Mouse (Mus musculus) thymus, postnatal 36 days (tissue): ENCODE data around the gene Hps1.

Source experiments
- DNase-seq, 2 experiments: peaks; one replicate each; pipeline ENCODE4 v3.0.0; 2022; ENCODE audit warnings: mixed read lengths in 2 of 2

Gene Hps1

DNA sequence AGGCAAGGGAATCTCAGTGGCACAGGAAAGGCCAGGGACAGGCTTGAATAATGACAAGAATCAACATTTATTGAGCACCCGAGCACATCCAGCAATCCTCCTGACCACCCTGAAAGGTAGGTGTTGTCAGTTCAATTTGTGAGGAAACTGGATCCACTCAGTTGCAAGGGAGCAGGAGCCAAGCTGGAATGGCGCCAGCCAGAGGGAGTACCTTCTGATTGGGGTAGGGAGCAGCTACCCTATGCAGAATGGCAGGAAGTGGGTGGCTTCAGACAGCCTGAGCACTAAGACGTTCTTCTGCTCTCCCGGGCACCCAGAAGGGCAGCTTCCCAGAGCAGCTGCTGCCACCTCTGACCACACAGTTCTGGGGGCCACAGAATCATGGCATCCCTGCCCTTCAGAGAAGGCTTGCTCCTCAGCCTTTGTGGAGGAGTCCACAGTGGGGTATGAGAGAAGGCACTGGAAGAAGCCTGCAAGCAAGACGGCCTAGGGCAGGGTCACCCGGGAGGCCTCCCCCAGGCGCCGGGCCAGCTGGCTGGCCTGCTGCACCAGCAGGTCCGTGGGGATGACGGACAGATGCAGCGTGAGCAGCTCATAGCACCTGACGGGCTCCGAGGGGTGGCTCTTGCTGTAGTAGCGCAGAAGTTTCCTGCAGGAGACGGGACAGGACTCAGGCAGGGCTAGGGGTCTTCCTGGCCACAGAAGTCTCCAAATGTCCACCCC is 24.5 kb downstream of the Hps1 start:
- no peak for DNase-seq

DNA sequence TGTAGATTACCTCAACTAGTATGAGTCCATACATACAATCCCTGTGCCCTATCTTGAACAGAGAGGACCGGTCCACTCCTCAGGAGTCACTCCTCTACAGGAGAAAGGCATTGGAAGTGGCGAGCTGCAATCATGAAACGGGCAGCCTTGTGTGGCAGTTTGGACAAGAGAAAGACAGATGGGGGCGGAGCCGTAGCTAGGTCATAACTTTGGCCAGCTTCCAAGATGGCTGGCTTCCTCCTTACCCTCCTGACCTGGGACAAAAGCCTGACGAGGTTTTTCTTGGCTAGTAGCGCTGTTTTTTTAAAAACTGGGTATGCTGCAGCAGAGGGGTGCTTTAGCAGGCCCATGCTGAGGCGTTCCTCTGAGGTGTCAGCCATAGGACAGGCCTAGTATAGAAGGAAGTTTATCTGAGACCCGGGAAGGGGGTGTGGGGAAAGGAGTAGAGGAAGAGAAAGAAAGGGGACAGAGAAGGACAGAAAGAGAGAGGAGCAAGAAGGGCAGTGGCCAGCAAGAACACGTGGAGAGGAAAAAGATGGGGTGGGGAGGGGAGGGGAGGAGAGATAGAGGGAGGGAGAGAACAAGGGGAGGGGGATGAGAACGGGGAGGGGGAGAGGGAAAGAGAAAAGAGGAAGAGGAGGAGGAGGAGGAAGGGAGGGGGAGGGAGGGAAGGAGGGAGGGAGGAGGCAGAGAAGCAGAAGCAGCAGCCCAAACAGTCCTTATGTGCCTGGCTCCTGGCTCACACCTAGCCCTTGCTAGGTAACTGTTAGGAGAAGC is 26.4 kb downstream of the Hps1 start:
- DNase-seq, result no peak

DNA sequence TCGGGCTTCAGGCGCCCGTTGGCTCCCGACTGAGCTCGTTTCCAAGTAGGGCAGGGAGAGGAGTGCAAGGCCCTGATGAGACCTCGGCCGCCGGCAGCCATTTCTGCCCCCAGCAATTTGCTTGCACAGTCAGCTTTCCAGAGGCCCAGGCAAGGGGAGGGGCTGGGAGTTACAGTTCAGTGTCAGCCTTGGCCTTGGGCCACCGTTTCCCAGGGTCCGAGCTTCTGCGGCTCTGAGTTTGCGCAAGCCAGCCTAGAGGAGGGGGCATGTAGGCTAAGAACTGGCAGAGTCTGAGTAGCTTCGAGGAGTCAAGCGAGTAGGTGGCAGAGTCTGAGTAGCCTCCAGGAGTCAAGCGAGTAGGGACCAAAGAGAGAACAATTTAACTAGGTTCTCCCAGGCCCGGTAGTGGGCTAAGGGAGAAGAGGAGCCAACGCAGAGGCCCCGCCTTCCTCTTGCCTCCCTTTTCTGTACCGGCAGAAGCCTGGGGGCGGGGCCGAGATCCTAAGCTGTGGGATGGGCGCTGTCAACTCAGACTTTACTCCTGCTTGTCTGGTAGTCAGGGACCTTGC is 27.3 kb downstream of the Hps1 start, which contains the start of gene Pyroxd2:
Gene Pyroxd2, minus strand, starts transcription at position 413 of the 569 bp plus-strand sequence.
- DNase-seq, result peak; percentile 16 to 36

DNA sequence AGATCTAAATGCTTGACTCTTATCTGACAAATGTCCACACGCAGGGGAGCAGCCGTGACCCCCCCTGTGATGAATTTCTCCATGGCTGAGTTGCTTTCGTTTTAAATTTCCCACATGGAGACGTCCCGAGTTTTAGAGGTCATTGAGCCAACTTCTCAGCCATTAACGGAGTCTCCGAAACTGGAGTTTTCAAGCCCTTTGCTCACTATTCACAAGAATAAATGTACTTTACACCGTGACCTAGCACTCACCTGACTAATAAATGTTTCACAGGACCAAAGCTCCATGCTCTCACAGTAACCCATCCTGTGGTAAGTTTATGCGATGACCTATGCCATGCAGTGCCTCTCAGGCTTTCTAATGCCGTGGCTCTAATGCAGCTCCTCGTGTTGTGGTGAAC is 29.6 kb downstream of the Hps1 start:
- DNase-seq, result no peak

DNA sequence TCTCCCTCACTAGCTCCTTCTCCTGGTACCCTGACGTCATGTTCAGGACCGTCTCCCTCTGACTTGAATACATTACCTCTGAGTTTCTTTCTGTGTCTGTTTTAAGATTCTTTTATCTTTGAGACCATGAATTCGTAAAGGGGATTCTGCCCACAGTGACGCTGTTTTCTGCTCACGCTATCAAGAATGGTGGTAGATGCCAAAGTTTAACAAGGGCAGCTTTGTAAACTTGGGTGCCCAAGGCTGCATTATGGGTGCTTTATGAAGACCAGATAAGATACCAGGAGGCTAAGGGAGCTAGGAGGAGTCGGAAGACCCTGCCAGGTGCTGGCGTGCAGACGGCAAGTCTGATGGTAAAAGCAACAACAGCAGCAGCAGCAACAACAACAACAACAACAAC is 33.1 kb downstream of the Hps1 start:
- no peak for DNase-seq

DNA sequence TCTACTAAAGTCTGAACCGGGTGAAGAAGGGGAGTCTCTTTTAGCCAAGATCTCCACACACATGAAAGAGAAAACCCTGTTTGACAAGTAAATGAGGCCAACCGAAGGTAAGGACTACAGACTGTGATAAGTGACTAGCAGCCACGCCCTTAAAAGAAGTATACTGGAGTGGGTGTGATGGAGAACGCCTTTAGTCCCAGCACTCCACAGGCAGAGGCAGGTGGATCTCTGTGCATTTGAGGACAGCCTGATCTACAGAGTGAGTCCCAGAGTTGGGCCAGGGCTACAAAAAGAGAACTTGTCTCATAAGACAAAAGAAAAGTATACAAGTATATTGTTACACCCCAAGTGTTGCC is 33.9 kb downstream of the Hps1 start:
- no peak for DNase-seq

DNA sequence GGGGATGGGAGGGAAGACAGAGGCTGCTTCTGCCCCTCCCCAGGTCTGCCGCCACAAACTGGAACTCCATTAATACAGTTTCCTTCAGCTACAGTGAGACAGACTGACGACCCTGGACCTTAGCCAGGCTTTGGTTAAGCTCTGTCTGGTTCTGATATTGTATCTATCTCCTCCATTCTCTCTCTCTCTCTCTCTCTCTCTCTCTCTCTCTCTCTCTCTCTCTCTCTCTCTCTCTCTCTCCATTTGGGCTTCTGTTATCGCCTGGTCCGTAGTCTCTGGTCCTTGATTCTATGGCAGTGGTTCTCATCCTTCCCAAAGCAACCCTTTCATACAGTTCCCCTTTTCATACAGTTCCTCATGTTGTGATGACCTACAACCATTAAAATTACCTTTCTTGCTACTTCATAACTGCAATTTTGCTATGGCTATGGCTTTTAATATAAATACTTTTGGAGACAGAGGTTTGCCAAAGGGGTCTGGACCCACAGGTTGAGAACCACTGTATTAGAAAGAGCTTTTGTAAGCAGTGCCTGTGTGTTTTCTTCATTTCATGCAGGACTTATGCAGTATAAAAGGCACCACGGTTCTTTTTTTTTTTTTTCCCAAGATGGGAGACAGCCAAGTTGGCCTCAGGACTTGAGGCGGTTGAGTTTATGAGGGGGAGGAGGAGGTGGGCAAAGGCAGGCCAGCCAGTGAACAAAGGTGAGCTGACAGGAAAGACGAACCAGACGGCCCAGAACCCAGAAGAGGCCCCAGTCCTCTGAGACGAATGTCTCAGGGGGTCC is 34.5 kb downstream of the Hps1 start:
- DNase-seq, result no peak

DNA sequence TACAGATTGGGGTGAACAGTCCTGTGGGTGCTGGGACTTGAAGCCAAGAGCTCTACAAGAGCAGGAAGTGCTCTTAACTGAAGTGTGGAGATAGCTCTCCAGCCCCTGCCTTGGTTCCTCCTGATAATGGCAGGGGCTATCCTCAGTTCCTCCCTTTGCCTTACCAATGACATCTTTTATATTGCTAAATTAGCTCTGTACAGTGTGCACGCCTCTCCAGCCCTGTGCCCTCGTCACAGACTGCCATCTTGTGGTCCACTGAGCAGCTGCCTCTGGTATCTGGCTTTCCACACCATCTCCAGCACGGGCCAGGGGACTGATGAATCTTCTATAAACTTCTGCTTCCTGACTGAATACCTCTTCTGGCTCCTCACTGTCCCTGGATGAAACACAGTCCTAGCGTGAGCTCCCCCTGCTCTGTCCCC is 35.6 kb downstream of the Hps1 start:
- peak in 1 of 2 experiments; percentile 20 for DNase-seq

DNA sequence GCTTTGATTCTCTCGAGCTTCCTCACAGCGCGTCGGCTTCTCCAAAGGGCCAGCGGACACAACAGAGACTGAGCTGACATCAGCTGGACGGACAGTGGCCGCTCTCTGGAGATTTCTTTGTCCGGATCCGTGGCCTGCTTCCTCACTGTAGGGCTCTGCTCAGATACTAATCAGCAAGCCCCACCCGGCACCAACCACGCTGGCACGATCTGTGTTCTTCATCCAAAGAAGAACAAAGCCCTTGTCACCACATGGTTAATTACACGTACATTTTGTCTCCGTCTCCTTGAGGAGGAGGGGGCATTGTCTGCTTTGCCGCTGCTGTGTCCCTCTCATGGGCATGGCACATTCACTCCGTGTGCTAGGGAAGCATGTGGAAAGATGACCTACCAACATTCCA is 36.5 kb downstream of the Hps1 start:
- no peak for DNase-seq

DNA sequence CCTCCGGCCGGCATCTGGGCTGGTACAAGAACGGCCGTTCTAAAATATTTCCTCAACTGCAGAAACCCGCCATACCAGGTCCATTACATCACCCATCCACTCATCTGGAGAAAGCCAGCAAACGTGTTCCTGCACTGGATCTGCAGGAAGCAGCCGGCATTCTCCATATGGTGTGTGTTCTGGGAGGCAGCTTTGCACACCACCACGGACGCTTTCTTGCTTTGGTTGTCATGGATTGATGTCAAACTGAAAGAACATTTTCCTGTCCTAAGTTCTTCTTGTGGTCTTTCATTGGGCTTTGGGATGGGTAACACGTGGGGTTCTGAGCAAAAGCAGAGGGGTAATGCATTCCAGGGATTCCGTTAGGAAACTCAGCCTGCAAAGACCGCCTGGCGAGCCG is 37.9 kb downstream of the Hps1 start:
- DNase-seq, result no peak

DNA sequence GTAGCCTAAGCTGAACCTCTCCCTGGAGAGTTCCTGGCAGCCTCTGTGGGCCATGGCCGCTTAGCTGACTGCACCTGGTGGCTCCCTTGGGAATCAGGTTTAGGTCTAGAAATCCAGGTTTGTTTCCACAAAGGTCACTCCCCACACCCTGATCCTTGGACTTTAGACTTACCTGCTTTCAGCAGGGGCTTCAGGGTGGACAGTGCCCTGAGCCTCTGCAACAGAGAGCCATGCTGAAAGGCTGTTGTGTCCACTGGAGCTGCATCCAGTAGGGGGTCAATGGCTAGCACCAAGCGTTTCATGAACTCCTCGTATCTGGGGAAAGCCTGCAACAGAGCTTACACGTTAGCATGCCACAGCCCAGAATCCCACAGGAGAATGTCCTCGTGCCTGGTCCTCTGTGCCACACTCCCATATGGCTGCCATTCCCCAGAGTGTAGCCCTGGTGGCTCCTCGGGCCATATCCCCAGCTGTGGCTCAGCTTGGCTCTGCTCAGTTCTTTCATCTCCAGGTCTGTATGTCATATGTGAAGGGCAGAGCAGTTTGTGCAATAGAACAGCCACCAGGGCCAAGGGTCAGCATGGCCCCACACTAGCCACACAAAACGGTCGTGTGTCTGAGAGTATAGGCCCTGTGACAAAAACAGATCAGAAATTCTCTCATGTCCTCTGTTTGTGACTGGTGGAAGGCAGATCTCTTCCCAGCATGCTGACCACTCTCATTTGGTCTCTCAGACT is 39.4 kb downstream of the Hps1 start:
- DNase-seq, result no peak

DNA sequence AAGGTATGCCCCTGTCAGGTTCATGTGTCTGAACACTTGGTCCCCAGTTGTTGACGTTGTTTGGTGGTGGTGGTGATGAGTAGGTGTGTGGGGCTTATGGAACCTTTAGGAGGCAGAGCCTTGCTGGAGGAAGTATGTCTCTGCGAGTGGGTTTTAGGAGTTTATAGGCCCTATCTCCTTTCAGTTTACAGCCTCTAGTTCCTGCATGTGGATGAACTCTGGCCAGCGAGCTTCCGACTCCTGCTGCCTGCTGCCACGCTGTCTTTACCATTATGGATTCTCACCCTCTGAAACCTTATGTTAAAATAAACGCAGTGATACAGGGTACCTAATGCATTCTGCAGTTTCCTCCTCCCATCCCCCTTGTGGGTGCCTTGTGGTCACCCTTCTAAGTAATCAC is 40.0 kb downstream of the Hps1 start:
- DNase-seq, result no peak

DNA sequence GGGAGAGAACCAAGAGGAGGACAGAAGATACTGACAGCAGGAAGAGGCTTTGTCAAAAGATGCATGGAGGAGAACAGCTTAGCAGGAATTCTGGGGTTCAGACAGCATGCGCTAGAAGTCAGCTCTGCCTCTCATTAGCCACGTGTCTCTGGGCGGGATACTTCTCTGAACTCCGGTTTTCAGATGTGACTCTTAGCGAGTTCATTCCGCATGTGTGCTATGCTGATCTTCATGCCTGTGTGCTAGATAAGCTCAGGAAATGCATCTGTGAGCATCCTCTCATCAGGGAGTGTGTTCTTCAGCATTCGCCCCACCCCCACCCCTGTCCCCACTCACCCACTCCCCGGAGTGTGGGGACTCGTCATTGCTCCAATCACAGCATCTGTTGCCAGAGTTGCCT is 42.0 kb downstream of the Hps1 start:
- DNase-seq, result no peak

DNA sequence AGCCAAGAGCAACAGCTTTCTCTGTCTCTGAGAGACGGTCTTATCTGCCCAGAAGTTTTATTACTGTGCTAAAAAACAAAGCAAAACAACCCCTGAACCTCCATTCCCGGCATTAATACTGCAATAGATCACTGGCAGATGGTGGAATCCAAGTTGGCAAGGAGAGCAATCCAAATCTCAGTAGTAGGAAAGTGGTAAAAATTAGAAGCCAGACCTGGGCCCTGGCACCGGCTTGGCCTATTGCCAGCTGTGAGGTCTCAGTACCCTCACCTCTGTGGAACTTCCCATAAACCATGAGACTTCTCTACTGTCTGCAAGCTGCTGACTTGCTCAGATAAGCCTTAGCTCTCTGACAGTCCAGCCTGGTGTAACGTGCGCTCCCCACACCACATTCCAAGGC is 44.8 kb downstream of the Hps1 start:
- DNase-seq, result no peak

DNA sequence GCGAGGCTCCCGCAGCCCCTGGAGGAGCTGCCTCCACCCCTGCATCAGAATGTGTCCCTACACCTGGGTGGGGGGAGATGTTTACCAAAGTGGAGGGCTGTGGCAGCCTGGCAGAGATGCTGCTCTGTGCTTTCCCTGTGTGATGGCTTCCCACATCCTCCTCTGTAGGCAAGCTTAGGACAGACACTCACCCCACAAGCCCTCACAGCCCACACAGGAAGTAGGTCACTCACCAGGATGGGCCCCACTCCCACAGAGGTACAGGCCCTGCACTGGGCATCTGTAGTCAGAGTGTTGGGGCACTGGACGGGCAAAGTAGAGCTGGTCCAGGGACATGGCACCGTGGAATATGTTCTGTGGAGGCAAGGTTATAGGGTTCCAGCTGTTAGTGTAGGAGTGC is 52.4 kb downstream of the Hps1 start:
- peak; percentile 11 to 21 for DNase-seq

DNA sequence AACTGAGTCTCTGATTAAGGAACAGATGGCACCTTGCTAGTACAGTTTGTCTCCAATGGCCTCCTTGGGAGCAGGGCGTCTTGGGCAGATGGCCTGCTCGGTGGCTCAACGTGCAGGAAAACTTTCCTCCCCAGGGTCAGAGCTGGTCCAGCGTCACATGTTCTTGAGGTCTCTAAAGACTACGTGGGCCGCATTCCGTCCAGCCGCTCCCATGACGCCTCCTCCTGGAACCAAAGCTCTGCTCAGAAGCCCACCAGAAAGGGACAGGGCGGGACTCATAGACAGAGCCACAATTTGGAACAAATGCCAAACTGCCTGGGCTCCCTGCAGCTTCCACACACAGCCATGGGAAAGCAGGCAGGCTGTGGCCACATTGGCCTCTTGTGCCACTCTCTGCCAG is 53.0 kb downstream of the Hps1 start:
- DNase-seq, result no peak

DNA sequence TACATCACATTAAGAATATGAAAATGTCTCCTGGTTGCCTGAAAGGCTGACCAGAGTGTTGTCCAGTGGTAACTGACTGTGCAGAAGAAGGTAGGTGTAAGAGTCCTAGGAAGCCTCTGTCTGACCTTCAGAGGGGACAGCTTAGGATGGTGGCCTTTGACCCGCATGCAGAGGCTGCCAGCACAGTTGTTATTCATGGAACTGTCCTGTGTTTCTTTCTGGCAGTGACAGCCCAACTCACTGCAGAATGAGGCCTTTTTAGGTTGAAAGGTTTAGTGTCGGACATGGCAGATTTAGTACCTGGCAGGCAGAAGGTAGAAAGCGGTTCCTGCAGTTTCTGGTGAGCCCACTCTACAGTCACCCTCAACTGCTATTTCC is 53.8 kb downstream of the Hps1 start:
- DNase-seq, result no peak

DNA sequence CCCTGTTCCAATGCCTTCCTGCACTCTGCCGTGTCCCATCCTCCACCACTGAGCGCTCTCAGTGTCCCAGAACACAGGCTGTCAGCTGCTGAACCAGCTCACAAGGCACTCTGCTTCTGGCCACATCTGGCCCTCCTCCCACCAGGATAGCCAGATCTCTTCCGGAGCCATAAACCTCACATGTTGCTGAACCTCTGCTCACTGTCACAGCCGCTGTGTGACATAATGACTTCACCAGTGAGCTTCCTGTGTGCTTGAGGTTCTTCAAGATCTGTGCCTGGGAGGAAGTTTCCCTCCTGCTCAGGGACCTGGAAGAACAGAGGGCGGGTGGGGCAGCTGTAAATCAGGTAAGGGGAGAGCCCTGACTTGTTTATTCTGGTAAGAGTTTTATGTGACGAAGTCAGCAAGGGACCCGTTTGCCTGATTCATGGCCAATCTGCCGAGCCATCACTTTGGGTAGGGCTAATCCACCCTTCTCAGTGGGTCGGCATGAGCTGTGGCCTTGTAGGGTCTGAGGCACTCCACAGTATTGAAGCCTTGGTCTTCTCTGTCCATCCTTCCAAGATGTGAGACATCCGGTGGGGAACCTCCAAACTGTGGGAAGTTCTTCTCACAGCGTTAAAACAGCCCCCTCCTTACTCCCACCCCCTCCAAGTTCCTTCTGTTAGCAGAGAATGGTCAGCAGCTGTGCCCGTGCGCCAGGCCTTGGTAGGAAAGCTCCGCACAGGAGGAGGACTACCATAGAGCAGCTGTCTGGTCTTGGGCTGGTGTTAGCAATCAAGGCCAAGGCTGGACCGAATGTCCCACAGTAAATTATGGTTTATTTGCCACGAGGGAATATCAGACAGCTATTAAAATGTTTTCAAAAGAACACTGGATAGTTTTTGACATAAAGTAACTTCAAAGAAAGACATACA is 54.5 kb downstream of the Hps1 start:
- DNase-seq, result peak; percentile 17 to 27

DNA sequence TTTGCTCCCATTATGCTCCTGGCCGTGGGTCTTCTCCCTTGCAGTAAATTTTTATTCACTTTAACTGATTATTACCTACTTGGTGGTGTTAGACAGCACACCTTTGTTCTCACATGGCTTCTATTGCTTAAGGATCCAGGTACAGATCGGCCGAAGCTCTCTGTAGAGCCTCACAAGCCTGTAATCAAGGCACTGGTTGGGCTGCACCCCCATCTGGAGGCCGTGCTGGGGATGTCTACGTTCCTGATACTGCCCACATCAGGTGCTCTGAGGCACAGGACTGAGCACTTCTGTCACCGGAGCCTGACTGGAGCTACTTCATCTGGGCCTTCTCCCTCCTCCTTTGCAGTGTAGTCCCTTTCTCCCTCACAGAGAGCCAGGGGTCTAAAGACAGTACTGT is 56.5 kb downstream of the Hps1 start:
- no peak for DNase-seq

DNA sequence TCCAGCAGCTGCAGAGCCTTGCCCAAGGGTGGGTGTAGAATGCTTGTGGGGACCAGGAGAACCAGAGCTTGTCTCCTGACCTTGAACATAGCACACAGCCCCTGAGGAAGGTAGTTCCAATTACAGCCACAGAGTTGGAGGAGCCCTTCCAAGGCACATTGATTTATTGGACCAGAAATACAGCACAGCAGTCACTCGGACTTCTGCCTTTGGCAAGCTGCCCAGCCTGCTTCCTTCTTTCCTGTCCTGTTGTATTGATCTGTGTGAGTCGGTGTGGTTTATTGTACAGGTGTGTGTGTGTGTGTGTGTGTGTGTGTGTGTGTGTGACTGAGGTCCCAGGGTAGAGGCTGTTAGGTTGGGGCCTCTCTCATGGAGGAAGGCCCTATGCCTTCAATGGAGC is 57.3 kb downstream of the Hps1 start:
- no peak for DNase-seq

DNA sequence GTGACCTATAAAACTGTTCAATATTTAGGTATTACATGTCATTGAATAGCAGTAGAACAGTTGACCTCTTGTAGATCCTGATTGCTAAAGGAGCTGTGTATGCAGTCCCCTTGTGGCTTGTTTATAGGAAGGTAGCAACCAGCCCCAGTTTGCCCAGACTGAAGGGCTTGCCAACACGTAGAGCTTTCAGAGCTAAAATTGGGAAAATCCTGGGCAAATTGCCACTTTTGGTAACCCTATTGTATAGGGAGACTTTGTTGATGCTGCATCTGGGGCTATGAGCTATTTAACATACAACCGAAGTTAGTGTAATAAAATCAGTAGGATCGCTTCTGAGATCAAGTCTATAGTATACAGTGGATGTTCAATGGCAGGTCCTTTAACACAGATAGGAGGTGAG is 61.7 kb downstream of the Hps1 start:
- no peak for DNase-seq

DNA sequence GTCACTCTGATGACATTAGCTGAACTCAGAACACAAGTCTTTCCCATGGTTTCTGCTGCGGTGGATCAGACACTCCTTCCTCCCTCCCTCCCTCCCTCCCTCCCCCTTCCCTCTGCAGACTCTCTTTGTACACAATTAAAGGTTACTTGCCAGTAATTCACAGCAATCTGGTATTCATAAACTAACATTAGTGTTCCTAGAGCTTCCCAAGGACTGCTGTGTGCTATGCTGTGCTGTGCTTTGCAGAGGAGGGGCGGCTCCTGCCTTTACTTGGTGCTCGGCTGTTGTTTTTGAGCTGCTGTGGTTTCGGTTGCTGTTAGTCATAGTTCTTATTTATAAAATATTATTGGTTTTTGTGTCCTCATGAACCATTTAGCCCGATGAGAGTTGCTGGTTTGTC is 62.1 kb downstream of the Hps1 start:
- DNase-seq, result no peak
